Mouse (Mus musculus): ENCODE measurements around the gene Tfr2. TPM values are rescaled to one million over a fixed set of nuclear protein-coding genes. Genes with fewer than 3 reads are reported as not detected.

Tfr2 gene
- total and polyA plus RNA-seq, 3 experiments: 96.2 to 112 TPM; not detected in 1

DNA sequence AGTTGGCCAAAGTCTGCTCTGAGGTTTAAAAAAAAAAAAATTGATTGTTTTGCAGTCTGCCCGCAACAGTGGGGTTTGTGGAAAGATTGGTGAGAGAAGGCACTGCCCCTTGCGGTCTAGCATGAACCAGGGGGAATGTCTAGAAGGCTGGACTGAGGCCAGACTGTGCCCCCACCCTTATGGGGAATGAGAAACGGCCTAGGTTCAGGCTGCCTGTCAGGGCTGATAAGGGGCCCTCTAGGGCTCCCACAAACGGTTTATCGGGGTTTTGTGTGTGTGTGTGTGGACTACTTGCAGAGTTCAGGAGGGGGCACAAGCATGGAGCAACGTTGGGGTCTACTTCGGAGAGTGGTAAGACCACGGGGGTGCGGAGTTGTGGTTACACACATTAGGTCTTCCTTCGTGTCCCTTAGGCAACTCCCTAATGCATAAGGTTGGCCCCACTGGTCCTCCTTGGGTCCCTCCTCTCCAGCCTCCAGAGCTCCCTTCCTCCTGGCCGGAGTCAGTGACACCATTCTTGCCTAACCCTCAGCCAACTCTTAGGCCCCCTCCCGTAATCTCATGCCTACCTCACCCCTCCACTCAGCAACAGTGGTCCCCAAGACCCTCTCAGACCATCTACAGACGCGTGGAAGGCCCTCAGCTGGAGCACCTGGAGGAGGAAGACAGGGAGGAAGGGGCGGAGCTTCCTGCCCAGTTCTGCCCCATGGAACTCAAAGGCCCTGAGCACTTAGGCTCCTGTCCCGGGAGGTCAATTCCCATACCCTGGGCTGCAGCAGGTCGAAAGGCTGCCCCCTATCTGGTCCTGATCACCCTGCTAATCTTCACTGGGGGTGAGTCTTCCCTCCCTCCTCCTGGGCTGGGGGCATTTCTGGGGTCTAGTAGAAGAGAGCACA, 1.3 kb downstream of the Tfr2 start (continued):
- TF ChIP-seq MYC (IDR thresholded peaks at IDR 0.05; ENCODE audit: low read depth, low read length) (peak; percentile 82), HCFC1 (IDR thresholded peaks at IDR 0.05; ENCODE audit: low read depth, low read length) (peak; percentile 63), CTCF (IDR thresholded peaks at IDR 0.05 in 2 of 3, conservative IDR thresholded peaks at IDR 0.05 in 1 of 3; ENCODE audit: control insufficient read depth in 1 of 3, insufficient read depth in 1 of 3, low read depth in 2 of 3, low read length in 3 of 3, poor library complexity in 1 of 3, severe bottlenecking in 1 of 3) (no peak; a peak in 1 of 6 replicates), TBP (IDR thresholded peaks at IDR 0.05; ENCODE audit: low read depth, low read length) (peak; percentile 69), CHD1 (IDR thresholded peaks at IDR 0.05; ENCODE audit: low read depth, low read length) (no peak), POLR2AphosphoS5 (IDR thresholded peaks at IDR 0.05; ENCODE audit: borderline replicate concordance, low read depth, low read length) (no peak), POLR2A (IDR thresholded peaks at IDR 0.05; ENCODE audit: control insufficient read depth in 1 of 2, insufficient read depth in 1 of 2, low read depth in 1 of 2, low read length in 2 of 2, poor library complexity in 1 of 2) (peak; percentile 40 to 83; a peak in 3 of 4 replicates), MAFK (IDR thresholded peaks at IDR 0.05; ENCODE audit: borderline replicate concordance, low read depth, low read length) (peak; percentile 79; the same call in 1 of the 2 replicates), EP300 (IDR thresholded peaks at IDR 0.05; ENCODE audit: low read depth in 1 of 2, low read length in 2 of 2) (peak; percentile 98 to 100), TAL1 (IDR thresholded peaks at IDR 0.05; ENCODE audit: low read length) (peak; percentile 93), ZMIZ1 (IDR thresholded peaks at IDR 0.05; ENCODE audit: low read depth, low read length) (peak; percentile 62), POLR2AphosphoS2 (IDR thresholded peaks at IDR 0.05; ENCODE audit: low read length) (peak; percentile 45; the same call in 1 of the 2 replicates), SMC3 (IDR thresholded peaks at IDR 0.05; ENCODE audit: low read depth, low read length) (no peak), NRF1 (IDR thresholded peaks at IDR 0.05; ENCODE audit: insufficient read depth, low read depth, low read length, poor library complexity, severe bottlenecking) (no peak), SIN3A (IDR thresholded peaks at IDR 0.05; ENCODE audit: low read length) (peak; percentile 96), MXI1 (IDR thresholded peaks at IDR 0.05; ENCODE audit: low read depth, low read length) (peak; percentile 57; the same call in 1 of the 2 replicates), TCF12 (IDR thresholded peaks at IDR 0.05; ENCODE audit: low read depth, low read length) (peak; percentile 99), JUND (IDR thresholded peaks at IDR 0.05; ENCODE audit: low read depth, low read length) (0 out of 2 replicates have a peak, but pooled peaks have one; percentile 8)

DNA sequence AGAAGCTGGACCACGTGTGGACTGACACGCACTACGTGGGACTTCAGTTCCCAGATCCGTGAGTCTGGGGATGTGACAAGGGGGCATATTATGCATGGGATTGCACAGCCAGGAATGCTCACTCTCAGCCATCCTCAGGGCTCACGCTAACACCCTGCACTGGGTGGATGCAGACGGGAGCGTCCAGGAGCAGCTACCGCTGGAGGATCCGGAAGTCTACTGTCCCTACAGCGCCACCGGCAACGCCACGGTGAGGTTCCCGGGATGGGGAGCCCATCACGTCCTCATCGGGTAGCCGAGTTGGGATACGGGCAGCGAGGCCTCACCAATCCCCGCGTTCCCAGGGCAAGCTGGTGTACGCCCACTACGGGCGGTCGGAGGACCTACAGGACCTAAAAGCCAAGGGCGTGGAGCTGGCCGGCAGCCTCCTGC, 4.8 kb downstream of the Tfr2 start:
- H3K4me1 ChIP-seq (ENCODE audit: control insufficient read depth in 1 of 2, insufficient read depth in 2 of 2, low read length in 2 of 2): peaks cover 0 to 16% of the 10 kb centered on the region in 2 experiments; a peak in 2 of 4 replicates
- no peak overlapping the region for H3K4me3 ChIP-seq (ENCODE audit: control insufficient read depth in 1 of 2, insufficient read depth in 1 of 2, low read depth in 2 of 2, low read length in 2 of 2)
- no peak overlapping the region for H3K9ac ChIP-seq (ENCODE audit: control insufficient read depth, low read depth, low read length, poor library complexity, severe bottlenecking)
- H3K27ac ChIP-seq (ENCODE audit: control insufficient read depth, low read depth, low read length): no peak overlapping the region
- peaks cover 27% of the 10 kb centered on the region for H3K79me2 ChIP-seq (ENCODE audit: control insufficient read depth, insufficient read depth, low read length, poor library complexity)
- H3K36me3 ChIP-seq (ENCODE audit: control insufficient read depth in 1 of 2, insufficient read depth in 2 of 2, low read length in 2 of 2): peaks cover 11% of the 10 kb centered on the region in 2 experiments
- TF ChIP-seq JUND (IDR thresholded peaks at IDR 0.05; ENCODE audit: low read depth, low read length) (no peak), KAT2A (conservative IDR thresholded peaks at IDR 0.05; ENCODE audit: low read depth, low read length) (no peak), HCFC1 (IDR thresholded peaks at IDR 0.05; ENCODE audit: low read depth, low read length) (no peak), TCF12 (IDR thresholded peaks at IDR 0.05; ENCODE audit: low read depth, low read length) (no peak), BHLHE40 (IDR thresholded peaks at IDR 0.05; ENCODE audit: borderline replicate concordance, low read depth, low read length) (no peak), RAD21 (IDR thresholded peaks at IDR 0.05; ENCODE audit: low read depth, low read length) (no peak), GATA1 (IDR thresholded peaks at IDR 0.05; ENCODE audit: low read depth, low read length) (no peak), MAFK (IDR thresholded peaks at IDR 0.05; ENCODE audit: borderline replicate concordance, low read depth, low read length) (no peak), CHD1 (IDR thresholded peaks at IDR 0.05; ENCODE audit: low read depth, low read length) (no peak), E2F4 (IDR thresholded peaks at IDR 0.05; ENCODE audit: borderline replicate concordance, low read depth, low read length) (no peak), ZKSCAN1 (IDR thresholded peaks at IDR 0.05; ENCODE audit: low read depth, low read length) (no peak), NRF1 (IDR thresholded peaks at IDR 0.05; ENCODE audit: insufficient read depth, low read depth, low read length, poor library complexity, severe bottlenecking) (no peak), POLR2AphosphoS2 (IDR thresholded peaks at IDR 0.05; ENCODE audit: low read length) (no peak), NELFE (IDR thresholded peaks at IDR 0.05; ENCODE audit: low read depth, low read length) (no peak), CTCF (IDR thresholded peaks at IDR 0.05 in 2 of 3, conservative IDR thresholded peaks at IDR 0.05 in 1 of 3; ENCODE audit: control insufficient read depth in 1 of 3, insufficient read depth in 1 of 3, low read depth in 2 of 3, low read length in 3 of 3, poor library complexity in 1 of 3, severe bottlenecking in 1 of 3) (no peak), RCOR1 (IDR thresholded peaks at IDR 0.05; ENCODE audit: low read depth, low read length) (no peak), MYB (IDR thresholded peaks at IDR 0.05; ENCODE audit: low read depth, low read length) (no peak), USF2 (IDR thresholded peaks at IDR 0.05; ENCODE audit: borderline replicate concordance in 1 of 2, insufficient read depth in 1 of 2, low read depth in 1 of 2, low read length in 2 of 2) (no peak)
- DNase-seq (ENCODE audit: low read depth, low spot score): no peak
- H3K27me3 ChIP-seq (ENCODE audit: control insufficient read depth in 1 of 2, insufficient read depth in 2 of 2, low read length in 2 of 2): no peaks in the 10 kb centered on the region
- no peaks in the 10 kb centered on the region for H3K9me3 ChIP-seq (replicated peaks; ENCODE audit: insufficient read depth, low read length)

Measured in MEL (cell line).